Mouse (Mus musculus): Measurements from ENCODE around the gene Camkk2. TPM values are rescaled to one million over a fixed set of nuclear protein-coding genes. Genes with fewer than 3 reads are reported as not detected.
A peak's percentile ranks its signal among the peaks of the same experiment; 100 is the strongest.

The Camkk2 gene
- polyA plus RNA-seq, 1 experiment from 2014 or later, result 38.9 TPM

GRCm38 (mm10) chr5:122690486-122690885 lies 88.7 kb downstream of the Camkk2 start:
- 74% methylated on average over 6 of the region's 6 CpGs for WGBS
- no peaks in the 10 kb centered on the region for H3K4me1 ChIP-seq (replicated peaks; ENCODE audit: insufficient read depth, low read length)
- H3K27ac ChIP-seq, result no peak overlapping the region
- H3K4me2 ChIP-seq (ENCODE audit: low read length), result no peak overlapping the region
- no peaks in the 10 kb centered on the region for H3K27me3 ChIP-seq (ENCODE audit: insufficient read depth, low read length)
- no peak overlapping the region for H3K4me3 ChIP-seq (replicated peaks; ENCODE audit: low read depth, low read length)
- no peak overlapping the region for H3K9ac ChIP-seq (ENCODE audit: low read depth, low read length)
- H3K36me3 ChIP-seq (ENCODE audit: insufficient read depth, low read length), result no peaks in the 10 kb centered on the region
- no peaks in the 10 kb centered on the region for H3K9me3 ChIP-seq (replicated peaks; ENCODE audit: low read length)
- TF ChIP-seq CTCF (IDR thresholded peaks at IDR 0.05; ENCODE audit: low read depth), result no peak
- DNase-seq (ENCODE audit: low spot score) (no peak), ATAC-seq (replicated peaks; ENCODE audit: low FRiP score, low read depth) (no peak)

- H3K4me3 ChIP-seq (replicated peaks; ENCODE audit: low read depth, low read length), result no peak overlapping the region
- H3K9ac ChIP-seq (ENCODE audit: low read depth, low read length), result no peak overlapping the region
- H3K27ac ChIP-seq, result no peak overlapping the region
- ATAC-seq (replicated peaks; ENCODE audit: low FRiP score, low read depth), result no peak
- no peaks in the 10 kb centered on the region for H3K27me3 ChIP-seq (ENCODE audit: insufficient read depth, low read length)
- no peak overlapping the region for H3K4me2 ChIP-seq (ENCODE audit: low read length)
- TF ChIP-seq CTCF (IDR thresholded peaks at IDR 0.05; ENCODE audit: low read depth), result no peak
- no peaks in the 10 kb centered on the region for H3K9me3 ChIP-seq (replicated peaks; ENCODE audit: low read length)
- H3K36me3 ChIP-seq (ENCODE audit: insufficient read depth, low read length), result no peaks in the 10 kb centered on the region
- no peak for DNase-seq (ENCODE audit: low spot score)
- no peaks in the 10 kb centered on the region for H3K4me1 ChIP-seq (replicated peaks; ENCODE audit: insufficient read depth, low read length)
- 90% methylated on average over 7 of the region's 7 CpGs for WGBS
These were observed 90.1 kb downstream of the Camkk2 start for GRCm38 (mm10) chr5:122689153-122689552.

GRCm38 (mm10) chr5:122687391-122687790 lies 91.8 kb downstream of the Camkk2 start:
- Histone ChIP-seq H3K27me3 (ENCODE audit: insufficient read depth, low read length) (no peaks in the 10 kb centered on the region), H3K4me1 (replicated peaks; ENCODE audit: insufficient read depth, low read length) (no peaks in the 10 kb centered on the region), H3K4me2 (ENCODE audit: low read length) (no peak overlapping the region), H3K27ac (no peak overlapping the region), H3K4me3 (replicated peaks; ENCODE audit: low read depth, low read length) (no peak overlapping the region), H3K9ac (ENCODE audit: low read depth, low read length) (no peak overlapping the region), H3K36me3 (ENCODE audit: insufficient read depth, low read length) (no peaks in the 10 kb centered on the region), H3K9me3 (replicated peaks; ENCODE audit: low read length) (no peaks in the 10 kb centered on the region)
- no peak for ATAC-seq (replicated peaks; ENCODE audit: low FRiP score, low read depth)
- TF ChIP-seq CTCF (IDR thresholded peaks at IDR 0.05; ENCODE audit: low read depth), result no peak
- WGBS, result 80% methylated on average over 4 of the region's 4 CpGs
- DNase-seq (ENCODE audit: low spot score), result peak; percentile 35

- WGBS, result 70% methylated on average over 10 of the region's 10 CpGs
- ATAC-seq (replicated peaks; ENCODE audit: low FRiP score, low read depth), result no peak
These were observed 95.3 kb downstream of the Camkk2 start for GRCm38 (mm10) chr5:122683926-122684325.

GRCm38 (mm10) chr5:122681276-122681675 lies 97.9 kb downstream of the Camkk2 start:
- H3K4me1 ChIP-seq (replicated peaks; ENCODE audit: insufficient read depth, low read length), result no peaks in the 10 kb centered on the region
- no peak overlapping the region for H3K9ac ChIP-seq (ENCODE audit: low read depth, low read length)
- no peak for DNase-seq (ENCODE audit: low spot score)
- ATAC-seq (replicated peaks; ENCODE audit: low FRiP score, low read depth), result no peak
- H3K27me3 ChIP-seq (ENCODE audit: insufficient read depth, low read length), result no peaks in the 10 kb centered on the region
- H3K9me3 ChIP-seq (replicated peaks; ENCODE audit: low read length), result no peaks in the 10 kb centered on the region
- no peaks in the 10 kb centered on the region for H3K36me3 ChIP-seq (ENCODE audit: insufficient read depth, low read length)
- no peak overlapping the region for H3K4me3 ChIP-seq (replicated peaks; ENCODE audit: low read depth, low read length)
- no peak overlapping the region for H3K4me2 ChIP-seq (ENCODE audit: low read length)
- H3K27ac ChIP-seq, result no peak overlapping the region
- WGBS, result 85% methylated on average over 12 of the region's 12 CpGs
- no peak for TF ChIP-seq CTCF (IDR thresholded peaks at IDR 0.05; ENCODE audit: low read depth)

More at GRCm38 (mm10) chr5:122683926-122684325, 95.3 kb downstream of the Camkk2 start:
- H3K9me3 ChIP-seq (replicated peaks; ENCODE audit: low read length), result no peaks in the 10 kb centered on the region
- no peak for DNase-seq (ENCODE audit: low spot score)
- H3K36me3 ChIP-seq (ENCODE audit: insufficient read depth, low read length), result no peaks in the 10 kb centered on the region
- no peak overlapping the region for H3K4me3 ChIP-seq (replicated peaks; ENCODE audit: low read depth, low read length)
- no peak overlapping the region for H3K27ac ChIP-seq
- no peak overlapping the region for H3K4me2 ChIP-seq (ENCODE audit: low read length)
- TF ChIP-seq CTCF (IDR thresholded peaks at IDR 0.05; ENCODE audit: low read depth), result no peak
- no peaks in the 10 kb centered on the region for H3K27me3 ChIP-seq (ENCODE audit: insufficient read depth, low read length)
- no peaks in the 10 kb centered on the region for H3K4me1 ChIP-seq (replicated peaks; ENCODE audit: insufficient read depth, low read length)
- no peak overlapping the region for H3K9ac ChIP-seq (ENCODE audit: low read depth, low read length)

Small RNA genes lying within 50 kb of the gene (microRNA-seq; reads per million reads assigned to microRNA genes)
- gene Mir8115, result not detected

Other genes starting within 250 kb of the Camkk2 start
- gene Ift81, start 164.9 kb downstream of the Camkk2 start, polyA plus RNA-seq (2015; fragmentation: Nextera tagmentation; extraction: Ambion mirVana), result 37.1 and 39.1 TPM in 2 replicates
- 1.4 and 2.3 TPM in 2 replicates for gene P2rx7, start 135.5 kb downstream of the Camkk2 start, polyA plus RNA-seq (2015; fragmentation: Nextera tagmentation; extraction: Ambion mirVana)
- gene P2rx4, start 71.9 kb downstream of the Camkk2 start, polyA plus RNA-seq (2015; fragmentation: Nextera tagmentation; extraction: Ambion mirVana), result 33.7 and 39.6 TPM in 2 replicates
- 258 and 302 TPM in 2 replicates for gene Anapc5, start 41.9 kb upstream of the Camkk2 start, polyA plus RNA-seq (2015; fragmentation: Nextera tagmentation; extraction: Ambion mirVana)
- gene Rnf34, start 70.6 kb upstream of the Camkk2 start, polyA plus RNA-seq (2015; fragmentation: Nextera tagmentation; extraction: Ambion mirVana), result 33.3 and 33.9 TPM in 2 replicates
- gene Kdm2b, start 210.4 kb upstream of the Camkk2 start, polyA plus RNA-seq (2015; fragmentation: Nextera tagmentation; extraction: Ambion mirVana), result 62.5 and 66.1 TPM in 2 replicates
- gene Orai1, start 235.7 kb upstream of the Camkk2 start, polyA plus RNA-seq (2015; fragmentation: Nextera tagmentation; extraction: Ambion mirVana), result 22.5 and 23.4 TPM in 2 replicates

Data from kidney, postnatal 0 days (tissue).